Mouse (Mus musculus): ENCODE measurements at regions not wholly inside any gene's neighbourhood (a gene's known extent, or its start where the extent isn't known, plus 50 kb on each side); places are given as distances from the start of the nearest gene placed in this dataset.
"Not testable (repeated sequence)": the region's sequence is repeated elsewhere in the genome, so short reads cannot be mapped to it uniquely, and the experiment has no call there.

DNA sequence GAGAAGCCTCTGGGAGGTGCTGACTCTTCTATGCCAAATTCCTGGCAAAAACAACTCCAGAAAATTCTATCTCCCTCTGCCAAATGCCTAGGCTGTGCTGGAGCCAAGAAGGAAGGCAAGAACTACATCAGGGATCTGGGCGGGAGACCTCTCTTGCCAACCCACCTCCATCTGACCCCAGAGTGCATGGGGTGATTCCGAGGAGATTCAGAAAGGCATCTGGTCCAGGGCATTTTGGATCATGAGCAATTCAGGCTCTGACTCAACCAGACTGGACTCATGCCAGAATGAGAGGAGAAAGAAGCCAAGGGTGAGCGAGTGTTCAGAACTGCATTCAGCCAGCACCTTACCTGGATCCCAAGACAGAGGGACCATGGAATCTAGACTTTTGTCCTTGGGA is 137.0 kb upstream of the Ube2e1 start:
- H3K4me3 ChIP-seq (ENCODE audit: low read depth, low read length) = no peak overlapping the region
- 82% methylated on average over 3 of the region's 3 CpGs for WGBS
- H3K36me3 ChIP-seq (ENCODE audit: control insufficient read depth, insufficient read depth, low read length) = no peaks in the 10 kb centered on the region
- H3K27ac ChIP-seq (ENCODE audit: low read length) = no peak overlapping the region
- no peak for ATAC-seq
- no peaks in the 10 kb centered on the region for H3K27me3 ChIP-seq (ENCODE audit: control insufficient read depth, insufficient read depth, low read depth, low read length)
- no peaks in the 10 kb centered on the region for H3K4me1 ChIP-seq (ENCODE audit: control insufficient read depth, insufficient read depth, low read length)
- H3K4me2 ChIP-seq (ENCODE audit: low read length) = no peak overlapping the region
- no peak overlapping the region for H3K9ac ChIP-seq (ENCODE audit: low read depth, low read length)
- no peaks in the 10 kb centered on the region for H3K9me3 ChIP-seq (replicated peaks; ENCODE audit: control insufficient read depth, low read length, poor library complexity, severe bottlenecking)

DNA sequence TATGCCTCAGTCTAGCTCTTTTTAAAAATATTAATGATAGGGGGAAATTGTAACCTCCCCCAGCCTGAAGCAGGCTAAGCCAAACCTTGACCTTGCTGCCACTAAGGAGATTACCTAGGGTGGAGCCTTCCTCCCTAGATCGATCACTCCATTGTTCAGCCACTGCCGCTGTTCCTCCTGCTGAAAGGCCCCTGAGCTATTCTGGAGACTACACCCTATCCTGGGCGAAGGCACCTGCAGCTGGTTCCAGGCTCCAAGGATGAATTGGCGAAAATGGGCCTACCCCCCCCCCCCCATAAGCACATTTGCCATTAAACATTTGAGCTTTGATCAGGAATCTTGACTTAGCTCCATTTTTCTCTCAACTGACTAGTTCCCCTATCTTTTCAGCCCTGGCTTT is 135.2 kb upstream of the Ube2e1 start:
- WGBS = 58% methylated on average over 4 of the region's 4 CpGs
- ATAC-seq = not testable (repeated sequence)

DNA sequence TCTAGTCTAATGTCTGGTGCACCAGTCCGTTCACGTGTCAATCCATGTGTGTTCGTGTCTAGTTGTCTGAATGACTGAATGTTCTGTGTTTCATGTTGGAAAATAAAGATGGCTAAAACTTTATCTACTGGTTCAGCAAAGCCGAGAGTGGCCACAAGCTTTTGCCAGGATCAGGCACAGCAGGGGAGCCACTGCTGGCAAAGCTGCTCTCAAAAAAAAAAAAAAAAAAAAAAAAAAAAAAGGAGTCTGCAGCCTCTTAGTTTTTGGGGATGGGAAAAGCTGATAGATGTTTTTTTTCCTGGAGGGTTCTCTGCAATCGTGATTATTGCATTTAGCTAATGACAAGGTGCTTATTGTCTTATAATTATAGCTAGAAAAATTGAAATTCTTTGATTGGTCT is 132.5 kb upstream of the Ube2e1 start:
- not testable (repeated sequence) for H3K9me3 ChIP-seq (replicated peaks; ENCODE audit: control insufficient read depth, low read length, poor library complexity, severe bottlenecking); ATAC-seq; H3K27me3 ChIP-seq (ENCODE audit: control insufficient read depth, insufficient read depth, low read depth, low read length); H3K4me1 ChIP-seq (ENCODE audit: control insufficient read depth, insufficient read depth, low read length); H3K36me3 ChIP-seq (ENCODE audit: control insufficient read depth, insufficient read depth, low read length); H3K27ac ChIP-seq (ENCODE audit: low read length); H3K9ac ChIP-seq (ENCODE audit: low read depth, low read length); H3K4me2 ChIP-seq (ENCODE audit: low read length); H3K4me3 ChIP-seq (ENCODE audit: low read depth, low read length)
- 14% methylated on average over 5 of the region's 5 CpGs for WGBS

More for the DNA sequence above, 135.2 kb upstream of the Ube2e1 start:
- not testable (repeated sequence) for H3K4me1 ChIP-seq (ENCODE audit: control insufficient read depth, insufficient read depth, low read length); H3K27me3 ChIP-seq (ENCODE audit: control insufficient read depth, insufficient read depth, low read depth, low read length); H3K27ac ChIP-seq (ENCODE audit: low read length); H3K9ac ChIP-seq (ENCODE audit: low read depth, low read length); H3K36me3 ChIP-seq (ENCODE audit: control insufficient read depth, insufficient read depth, low read length); H3K4me2 ChIP-seq (ENCODE audit: low read length); H3K4me3 ChIP-seq (ENCODE audit: low read depth, low read length); H3K9me3 ChIP-seq (replicated peaks; ENCODE audit: control insufficient read depth, low read length, poor library complexity, severe bottlenecking)

DNA sequence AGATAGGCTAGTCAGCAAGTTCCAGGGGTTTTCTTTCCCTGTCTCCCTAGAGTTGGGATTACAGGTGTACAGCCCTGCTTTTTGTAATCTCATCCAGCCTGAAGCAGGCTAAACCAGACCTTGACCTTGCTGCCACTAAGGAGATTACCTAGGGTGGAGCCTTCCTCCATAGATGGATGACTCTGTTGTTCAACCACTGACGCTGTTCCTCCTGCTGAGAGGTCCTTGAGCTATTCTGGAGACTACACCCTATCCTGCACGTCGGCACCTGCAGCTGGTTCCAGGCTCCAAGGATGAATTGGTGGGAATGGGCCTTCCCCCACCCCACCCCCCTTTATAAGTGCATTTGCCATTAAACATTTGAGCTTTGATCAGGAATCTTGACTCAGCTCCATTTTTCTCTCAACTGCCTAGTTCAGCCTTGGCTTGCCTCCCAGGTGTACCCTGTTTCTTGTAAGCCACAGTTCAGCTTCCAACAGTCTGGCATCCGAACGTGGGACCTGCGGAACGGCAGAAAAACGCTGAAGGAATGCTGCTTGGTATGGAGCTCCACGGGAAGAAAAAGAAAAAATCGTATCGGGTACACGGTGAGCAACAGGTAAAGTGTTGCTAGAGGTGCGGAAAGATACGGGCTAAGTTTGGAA is 131.7 kb upstream of the Ube2e1 start:
- Histone ChIP-seq H3K9ac (ENCODE audit: low read depth, low read length) (no peak overlapping the region), H3K27me3 (ENCODE audit: control insufficient read depth, insufficient read depth, low read depth, low read length) (no peaks in the 10 kb centered on the region), H3K9me3 (replicated peaks; ENCODE audit: control insufficient read depth, low read length, poor library complexity, severe bottlenecking) (no peaks in the 10 kb centered on the region), H3K4me2 (ENCODE audit: low read length) (peak overlapping the region; percentile 33), H3K4me3 (ENCODE audit: low read depth, low read length) (no peak overlapping the region; the same call in 1 of the 2 replicates), H3K4me1 (ENCODE audit: control insufficient read depth, insufficient read depth, low read length) (no peaks in the 10 kb centered on the region), H3K36me3 (ENCODE audit: control insufficient read depth, insufficient read depth, low read length) (no peaks in the 10 kb centered on the region), H3K27ac (ENCODE audit: low read length) (no peak overlapping the region)
- WGBS = 28% methylated on average over 14 of the region's 14 CpGs
- no peak for ATAC-seq

DNA sequence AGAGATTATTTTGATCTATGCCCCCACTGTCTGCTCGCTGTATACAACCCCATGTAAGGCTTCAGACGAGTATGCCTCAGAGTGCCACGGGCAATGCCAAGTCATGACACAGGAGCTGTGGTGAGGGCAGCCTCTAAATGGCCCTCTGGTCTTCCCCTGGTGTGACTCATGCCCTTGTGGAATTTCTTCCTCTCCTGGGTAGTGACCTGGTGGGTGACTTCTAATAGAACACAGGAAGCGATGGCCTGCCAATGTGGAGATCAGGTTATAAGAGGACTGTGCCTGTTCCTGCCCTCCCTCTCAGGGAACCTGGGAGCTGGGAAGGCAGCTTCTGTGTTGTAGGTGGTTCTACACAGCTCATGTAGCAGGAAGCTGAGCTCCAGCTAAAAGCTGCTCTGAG is 130.7 kb upstream of the Ube2e1 start:
- 86% methylated on average over 4 of the region's 4 CpGs for WGBS
- H3K4me2 ChIP-seq (ENCODE audit: low read length) = no peak overlapping the region
- H3K9me3 ChIP-seq (replicated peaks; ENCODE audit: control insufficient read depth, low read length, poor library complexity, severe bottlenecking) = no peaks in the 10 kb centered on the region
- H3K27me3 ChIP-seq (ENCODE audit: control insufficient read depth, insufficient read depth, low read depth, low read length) = no peaks in the 10 kb centered on the region
- no peak for ATAC-seq
- H3K9ac ChIP-seq (ENCODE audit: low read depth, low read length) = no peak overlapping the region
- no peaks in the 10 kb centered on the region for H3K4me1 ChIP-seq (ENCODE audit: control insufficient read depth, insufficient read depth, low read length)
- H3K36me3 ChIP-seq (ENCODE audit: control insufficient read depth, insufficient read depth, low read length) = no peaks in the 10 kb centered on the region
- H3K4me3 ChIP-seq (ENCODE audit: low read depth, low read length) = no peak overlapping the region
- H3K27ac ChIP-seq (ENCODE audit: low read length) = no peak overlapping the region

DNA sequence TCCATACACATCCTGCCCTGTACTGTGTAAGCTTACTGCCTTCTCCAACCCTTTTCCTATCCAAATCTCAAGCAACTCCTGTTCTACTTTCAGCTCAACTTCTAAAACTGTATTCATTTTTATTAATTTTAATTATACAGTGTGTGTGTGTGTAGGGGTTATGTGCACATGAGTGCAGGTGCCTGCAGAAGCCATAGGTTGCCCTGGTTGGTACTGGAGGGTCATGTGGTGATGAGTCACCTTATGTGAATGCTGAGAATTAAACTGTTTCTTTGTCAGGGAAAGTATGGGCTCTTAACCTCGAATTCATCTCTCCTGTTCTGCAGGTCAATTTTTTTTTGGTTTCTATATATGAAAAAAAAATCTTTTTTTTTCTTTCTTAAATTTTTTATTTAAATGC is 117.0 kb upstream of the Ube2e1 start:
- 71% methylated on average over 1 of the region's 1 CpGs for WGBS
- no peak for ATAC-seq
- no peaks in the 10 kb centered on the region for H3K27me3 ChIP-seq (ENCODE audit: control insufficient read depth, insufficient read depth, low read depth, low read length)
- H3K4me3 ChIP-seq (ENCODE audit: low read depth, low read length) = no peak overlapping the region
- H3K4me2 ChIP-seq (ENCODE audit: low read length) = no peak overlapping the region
- H3K4me1 ChIP-seq (ENCODE audit: control insufficient read depth, insufficient read depth, low read length) = no peaks in the 10 kb centered on the region
- no peak overlapping the region for H3K9ac ChIP-seq (ENCODE audit: low read depth, low read length)
- H3K27ac ChIP-seq (ENCODE audit: low read length) = no peak overlapping the region
- no peaks in the 10 kb centered on the region for H3K36me3 ChIP-seq (ENCODE audit: control insufficient read depth, insufficient read depth, low read length)
- no peaks in the 10 kb centered on the region for H3K9me3 ChIP-seq (replicated peaks; ENCODE audit: control insufficient read depth, low read length, poor library complexity, severe bottlenecking)

DNA sequence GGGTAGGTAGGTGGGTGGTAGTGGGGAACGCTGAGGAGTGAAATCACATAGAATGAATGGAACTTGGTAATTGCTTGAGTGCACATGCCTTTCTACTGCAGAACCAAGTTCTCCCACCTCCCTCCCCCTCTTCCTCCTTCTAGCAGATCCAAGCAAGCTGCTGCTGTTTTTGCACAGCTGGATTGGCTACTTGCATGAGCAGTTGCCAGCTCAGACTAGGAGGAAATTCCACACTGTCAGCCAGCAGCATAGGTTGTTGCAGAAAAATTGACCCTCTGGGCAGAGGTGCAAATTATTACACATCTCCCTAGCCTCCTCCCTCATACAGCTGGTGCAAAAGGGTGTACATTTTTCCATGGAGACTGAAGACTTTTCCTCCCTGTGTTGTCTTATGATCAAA is 112.8 kb upstream of the Ube2e1 start:
- WGBS = 81% methylated on average over 1 of the region's 1 CpGs
- H3K4me3 ChIP-seq (ENCODE audit: low read depth, low read length) = no peak overlapping the region
- no peak overlapping the region for H3K27ac ChIP-seq (ENCODE audit: low read length)
- H3K9me3 ChIP-seq (replicated peaks; ENCODE audit: control insufficient read depth, low read length, poor library complexity, severe bottlenecking) = no peaks in the 10 kb centered on the region
- no peaks in the 10 kb centered on the region for H3K36me3 ChIP-seq (ENCODE audit: control insufficient read depth, insufficient read depth, low read length)
- no peak for ATAC-seq
- no peaks in the 10 kb centered on the region for H3K4me1 ChIP-seq (ENCODE audit: control insufficient read depth, insufficient read depth, low read length)
- H3K27me3 ChIP-seq (ENCODE audit: control insufficient read depth, insufficient read depth, low read depth, low read length) = no peaks in the 10 kb centered on the region
- H3K9ac ChIP-seq (ENCODE audit: low read depth, low read length) = no peak overlapping the region
- H3K4me2 ChIP-seq (ENCODE audit: low read length) = no peak overlapping the region

DNA sequence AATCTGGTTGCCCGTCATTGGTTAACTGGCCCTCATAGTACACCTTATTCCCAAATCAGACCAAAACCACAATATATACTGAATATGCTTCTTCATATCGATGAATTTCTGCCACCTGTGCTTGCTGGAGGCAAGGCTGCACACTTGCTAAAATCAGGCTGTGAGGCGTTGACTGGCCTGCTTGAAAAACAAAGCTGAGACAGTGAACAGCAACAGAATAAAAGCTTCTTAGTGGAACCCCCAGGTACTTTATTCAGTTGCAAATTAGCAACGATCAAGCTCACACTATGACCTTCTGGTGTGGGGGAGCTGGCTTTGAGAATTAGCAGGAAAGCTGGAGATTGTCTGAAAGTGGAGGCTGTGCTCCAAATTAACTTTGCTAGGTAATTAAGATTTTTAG is 97.3 kb upstream of the Ube2e1 start:
- WGBS = 22% methylated on average over 4 of the region's 4 CpGs
- H3K4me1 ChIP-seq (ENCODE audit: control insufficient read depth, insufficient read depth, low read length); H3K4me3 ChIP-seq (ENCODE audit: low read depth, low read length); H3K9me3 ChIP-seq (replicated peaks; ENCODE audit: control insufficient read depth, low read length, poor library complexity, severe bottlenecking); H3K4me2 ChIP-seq (ENCODE audit: low read length); H3K27me3 ChIP-seq (ENCODE audit: control insufficient read depth, insufficient read depth, low read depth, low read length); ATAC-seq; H3K9ac ChIP-seq (ENCODE audit: low read depth, low read length); H3K36me3 ChIP-seq (ENCODE audit: control insufficient read depth, insufficient read depth, low read length); H3K27ac ChIP-seq (ENCODE audit: low read length): not testable (repeated sequence)

DNA sequence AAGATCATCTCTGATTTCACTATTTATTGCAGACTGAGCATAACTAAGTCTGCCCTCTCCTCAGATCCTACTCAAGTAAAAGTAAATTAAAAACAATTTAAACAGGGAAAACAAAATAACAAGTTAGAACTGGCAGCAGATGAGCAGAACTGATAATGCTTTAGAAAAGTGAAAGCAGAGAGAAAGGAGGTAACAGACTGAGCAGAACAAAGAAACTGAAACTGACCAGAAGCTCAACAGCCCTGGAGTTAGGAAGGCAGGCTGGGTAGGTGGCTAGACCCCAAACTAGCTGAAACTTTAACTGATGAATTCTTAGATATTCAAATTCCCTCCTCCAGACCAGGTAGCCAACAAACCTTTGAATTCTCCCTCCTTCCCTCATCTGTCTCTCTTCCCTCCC is 94.2 kb upstream of the Ube2e1 start:
- no peak for ATAC-seq
- no peak overlapping the region for H3K9ac ChIP-seq (ENCODE audit: low read depth, low read length)
- H3K36me3 ChIP-seq (ENCODE audit: control insufficient read depth, insufficient read depth, low read length) = no peaks in the 10 kb centered on the region
- H3K27me3 ChIP-seq (ENCODE audit: control insufficient read depth, insufficient read depth, low read depth, low read length) = no peaks in the 10 kb centered on the region
- H3K27ac ChIP-seq (ENCODE audit: low read length) = no peak overlapping the region
- H3K4me3 ChIP-seq (ENCODE audit: low read depth, low read length) = no peak overlapping the region
- H3K4me2 ChIP-seq (ENCODE audit: low read length) = no peak overlapping the region
- H3K9me3 ChIP-seq (replicated peaks; ENCODE audit: control insufficient read depth, low read length, poor library complexity, severe bottlenecking) = no peaks in the 10 kb centered on the region
- H3K4me1 ChIP-seq (ENCODE audit: control insufficient read depth, insufficient read depth, low read length) = no peaks in the 10 kb centered on the region

Data from midbrain, embryonic 16.5 days (tissue).